Mouse (Mus musculus): ENCODE measurements around the gene Gpr31b. TPM values are rescaled to one million over a fixed set of nuclear protein-coding genes. Genes with fewer than 3 reads are reported as not detected.
A peak's percentile ranks its signal among the peaks of the same experiment; 100 is the strongest.
"Not testable (repeated sequence)": the region's sequence is repeated elsewhere in the genome, so short reads cannot be mapped to it uniquely, and the experiment has no call there.

The Gpr31b gene
- polyA plus RNA-seq, 1 experiment from 2014 or later = not detected

DNA sequence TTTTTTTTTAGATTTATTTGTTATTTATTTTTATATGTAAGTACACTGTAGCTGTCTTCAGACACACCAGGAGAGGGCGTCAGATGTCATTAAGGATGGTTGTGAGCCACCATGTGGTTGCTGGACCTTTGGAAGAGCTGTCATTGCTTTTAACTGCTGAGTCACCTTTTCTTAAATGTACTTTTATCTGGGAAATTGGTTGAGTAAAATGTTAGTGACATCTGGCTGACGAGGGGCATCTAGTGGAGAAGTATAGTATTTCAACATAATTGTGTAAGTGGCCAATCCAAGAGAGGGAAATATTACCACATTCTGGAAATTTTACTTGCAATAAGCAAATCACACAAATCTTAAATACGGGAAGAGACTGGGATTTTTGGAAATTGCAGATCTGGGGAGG, 42.2 kb downstream of the Gpr31b start:
- Histone ChIP-seq H3K9ac (no peak overlapping the region), H3K9me3 (no peaks in the 10 kb centered on the region), H3K4me1 (peaks cover 10% of the 10 kb centered on the region), H3K27ac (no peak overlapping the region), H3K27me3 (no peaks in the 10 kb centered on the region), H3K4me3 (no peak overlapping the region), H3K36me3 (peaks cover 31% of the 10 kb centered on the region), H3K4me2 (no peak overlapping the region)
- no peak for ATAC-seq (ENCODE audit: insufficient number of reproducible peaks, low FRiP score, low TSS enrichment, low read depth)
- 18% methylated on average over 3 of the region's 3 CpGs for WGBS

DNA sequence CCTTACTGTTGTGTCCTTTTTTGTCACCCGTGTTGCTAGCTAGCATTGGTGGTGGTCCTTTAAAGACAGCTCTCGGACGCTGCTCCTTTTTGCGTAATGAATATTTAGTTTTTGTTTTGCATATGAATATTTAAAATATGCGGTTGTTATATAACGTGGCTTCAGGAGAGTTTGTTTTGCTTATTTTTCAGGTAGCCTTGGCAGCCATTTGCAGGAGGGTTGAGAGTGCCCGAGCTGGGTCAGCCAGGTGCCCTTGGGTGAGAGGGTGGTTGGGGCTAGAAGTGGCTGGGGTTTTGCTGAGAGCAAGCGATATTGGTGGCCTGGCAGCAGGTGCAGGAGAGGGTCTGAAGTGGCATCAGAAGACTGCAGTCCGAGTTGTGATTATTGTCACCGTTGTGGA, 43.6 kb downstream of the Gpr31b start:
- Histone ChIP-seq H3K4me2 (peak overlapping the region; percentile 71), H3K9ac (peak overlapping the region; percentile 58), H3K36me3 (peaks cover 20% of the 10 kb centered on the region), H3K4me1 (peaks cover 10% of the 10 kb centered on the region), H3K27ac (peak overlapping the region; percentile 89), H3K9me3 (no peaks in the 10 kb centered on the region), H3K4me3 (peak overlapping the region; percentile 91), H3K27me3 (no peaks in the 10 kb centered on the region)
- WGBS = 7% methylated on average over 10 of the region's 10 CpGs
- no peak for ATAC-seq (ENCODE audit: insufficient number of reproducible peaks, low FRiP score, low TSS enrichment, low read depth)

DNA sequence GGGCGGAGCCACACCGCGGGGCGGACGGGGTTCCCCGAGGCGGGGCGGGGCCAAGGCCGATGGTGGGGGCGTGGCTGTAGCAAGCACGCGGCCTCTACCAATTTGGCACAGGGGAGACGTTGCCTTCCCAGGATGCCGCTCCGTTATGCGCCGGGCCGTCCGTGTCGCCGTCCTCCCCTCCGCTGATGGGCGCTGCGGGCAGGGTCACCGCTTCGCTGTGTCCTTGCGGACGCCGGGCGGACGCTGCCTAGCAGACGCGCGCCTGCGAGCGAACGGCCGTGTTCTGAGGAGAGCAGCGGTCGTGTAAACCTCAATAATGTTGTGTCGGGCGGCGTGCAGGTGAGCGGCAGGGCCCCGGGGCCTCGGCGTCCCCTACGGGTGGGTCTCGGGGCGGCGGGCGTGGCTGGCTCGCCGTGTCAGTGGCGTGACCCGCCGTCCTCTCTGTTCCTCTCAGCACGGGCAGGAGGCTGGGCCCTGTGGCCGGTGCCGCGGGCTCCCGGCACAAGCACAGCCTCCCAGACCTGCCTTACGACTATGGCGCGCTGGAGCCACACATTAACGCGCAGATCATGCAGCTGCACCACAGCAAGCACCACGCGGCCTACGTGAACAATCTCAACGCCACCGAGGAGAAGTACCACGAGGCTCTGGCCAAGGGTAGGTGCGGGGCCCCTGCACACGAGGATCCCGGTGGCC, 44.2 kb downstream of the Gpr31b start:
- Histone ChIP-seq H3K4me3 (peak overlapping the region; percentile 91), H3K27ac (peak overlapping the region; percentile 89), H3K4me2 (peak overlapping the region; percentile 71), H3K9ac (peak overlapping the region; percentile 58), H3K9me3 (no peaks in the 10 kb centered on the region), H3K36me3 (peaks cover 14% of the 10 kb centered on the region; the same call in 1 of the 2 replicates), H3K4me1 (peaks cover 10% of the 10 kb centered on the region), H3K27me3 (no peaks in the 10 kb centered on the region)
- peak; percentile 96 for ATAC-seq (ENCODE audit: insufficient number of reproducible peaks, low FRiP score, low TSS enrichment, low read depth)
- under 1% methylated on average over 75 of the region's 76 CpGs for WGBS

DNA sequence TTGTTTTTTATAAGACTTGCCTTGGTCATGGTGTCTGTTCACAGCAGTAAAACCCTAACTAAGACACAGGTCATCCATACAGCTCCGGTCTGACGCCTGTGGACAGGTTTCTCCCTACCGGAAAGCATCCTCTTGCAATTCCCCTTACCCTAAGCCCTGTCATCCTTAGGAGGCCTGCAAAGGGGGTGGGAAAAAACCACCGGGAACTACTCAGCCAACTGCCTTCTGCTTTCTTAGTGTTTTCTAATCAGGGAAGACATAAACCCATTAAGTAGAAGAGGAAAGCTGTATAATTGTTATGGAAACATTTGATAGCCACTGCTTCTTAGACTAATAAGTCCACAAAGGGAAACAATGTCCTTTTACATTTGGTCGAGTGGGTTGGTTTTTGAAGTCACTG, 45.1 kb downstream of the Gpr31b start:
- 51% methylated on average over 5 of the region's 5 CpGs for WGBS
- H3K4me1 ChIP-seq = peaks cover 10% of the 10 kb centered on the region
- H3K4me3 ChIP-seq = peak overlapping the region; percentile 91
- H3K27me3 ChIP-seq = no peaks in the 10 kb centered on the region
- H3K4me2 ChIP-seq = peak overlapping the region; percentile 71
- no peaks in the 10 kb centered on the region for H3K9me3 ChIP-seq
- H3K27ac ChIP-seq = peak overlapping the region; percentile 69; the same call in 1 of the 2 replicates
- no peak for ATAC-seq (ENCODE audit: insufficient number of reproducible peaks, low FRiP score, low TSS enrichment, low read depth)
- H3K36me3 ChIP-seq = peaks cover 5% of the 10 kb centered on the region; the same call in 1 of the 2 replicates
- H3K9ac ChIP-seq = no peak overlapping the region

DNA sequence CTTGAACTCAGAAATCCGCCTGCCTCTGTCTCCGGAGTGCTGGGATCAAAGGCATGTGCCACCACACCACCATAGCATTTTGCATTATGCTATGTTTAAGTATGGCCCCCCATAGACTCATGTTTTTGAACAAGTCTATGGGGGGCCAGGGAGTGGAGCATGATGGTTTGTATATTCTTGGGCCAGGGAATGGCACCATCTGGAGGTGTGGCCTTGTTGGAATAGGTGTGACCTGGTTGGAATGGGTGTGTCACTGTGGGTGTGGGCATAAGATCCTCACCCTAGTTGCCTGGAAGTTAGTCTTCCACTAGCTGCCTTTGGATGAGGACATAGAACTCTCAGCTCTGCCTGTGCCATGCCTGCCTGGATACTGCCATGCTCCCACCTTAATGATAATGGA, 45.5 kb downstream of the Gpr31b start, which contains the start of gene Sod2:
TSS of gene Sod2 (plus strand) at position 301 of the 400 bp plus-strand sequence.
- H3K36me3 ChIP-seq; H3K27me3 ChIP-seq; ATAC-seq (ENCODE audit: insufficient number of reproducible peaks, low FRiP score, low TSS enrichment, low read depth); H3K9me3 ChIP-seq: not testable (repeated sequence)
- Histone ChIP-seq H3K27ac (peak within 1 kb of the TSS; percentile 69), H3K9ac (peak within 1 kb of the TSS; percentile 58), H3K4me2 (peak within 1 kb of the TSS; percentile 71), H3K4me3 (peak within 1 kb of the TSS; percentile 91), H3K4me1 (peaks cover 10% of the 10 kb centered on the region)
- WGBS = 93% methylated on average over 2 of the region's 2 CpGs

DNA sequence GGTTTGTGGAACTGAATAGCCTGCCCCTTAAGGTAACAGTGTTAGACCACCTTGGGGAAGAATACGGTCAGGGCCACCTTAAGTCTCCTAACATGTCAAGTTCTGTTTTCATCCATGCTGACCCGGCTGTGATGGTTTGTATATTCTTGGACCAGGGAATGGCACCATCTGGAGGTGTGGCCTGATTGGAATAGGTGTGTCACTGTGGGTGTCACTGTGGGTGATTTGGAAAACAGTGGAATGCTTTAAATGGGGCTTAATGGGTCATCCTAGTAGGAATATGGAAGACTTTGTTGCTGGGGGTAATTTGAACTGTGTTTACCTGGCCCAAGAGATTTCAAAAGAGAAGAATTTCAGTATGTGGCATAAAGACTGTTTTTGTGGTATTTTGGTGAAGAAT, 47.7 kb downstream of the Gpr31b start:
- 68% methylated on average over 2 of the region's 2 CpGs for WGBS
- ATAC-seq (ENCODE audit: insufficient number of reproducible peaks, low FRiP score, low TSS enrichment, low read depth); H3K27ac ChIP-seq; H3K9me3 ChIP-seq; H3K4me3 ChIP-seq; H3K9ac ChIP-seq; H3K36me3 ChIP-seq; H3K4me2 ChIP-seq; H3K27me3 ChIP-seq: not testable (repeated sequence)
- H3K4me1 ChIP-seq = peaks cover 10% of the 10 kb centered on the region

DNA sequence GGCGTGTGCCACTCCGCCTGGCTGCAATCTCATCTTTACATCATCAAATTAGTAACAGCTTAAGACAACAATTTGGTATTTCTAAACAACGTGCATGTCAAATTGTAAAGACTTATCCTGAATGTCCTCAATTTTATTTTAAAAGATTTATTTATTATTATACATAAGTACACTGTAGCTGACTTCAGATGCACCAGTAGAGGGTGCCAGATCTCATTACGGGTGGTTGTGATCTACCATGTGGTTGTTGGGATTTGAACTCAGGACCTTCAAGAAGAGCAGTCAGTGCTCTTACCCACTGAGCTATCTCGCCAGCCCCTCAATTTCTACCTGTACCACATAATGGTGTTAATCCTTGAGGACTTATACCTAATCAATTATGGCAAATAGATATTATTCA, 49.9 kb downstream of the Gpr31b start:
- 89% methylated on average over 5 of the region's 5 CpGs for WGBS
- H3K36me3 ChIP-seq, H3K4me2 ChIP-seq: not testable (repeated sequence)

More for the DNA sequence above, 49.9 kb downstream of the Gpr31b start:
- H3K27ac ChIP-seq; ATAC-seq (ENCODE audit: insufficient number of reproducible peaks, low FRiP score, low TSS enrichment, low read depth); H3K4me1 ChIP-seq; H3K27me3 ChIP-seq; H3K9ac ChIP-seq; H3K9me3 ChIP-seq; H3K4me3 ChIP-seq: not testable (repeated sequence)

Other genes with a start within 250 kb of the Gpr31b start
- 0.92 and 1.5 TPM in 2 replicates for gene Mas1, start 184.2 kb downstream of the Gpr31b start, polyA plus RNA-seq (2015; fragmentation: Nextera tagmentation; extraction: Ambion mirVana)
- 0.17 and 0.29 TPM in 2 replicates for gene Mrgprh, start 176.3 kb downstream of the Gpr31b start, polyA plus RNA-seq (2015; fragmentation: Nextera tagmentation; extraction: Ambion mirVana)
- 1.6 and 2.2 TPM in 2 replicates for gene Pnldc1, start 142.1 kb downstream of the Gpr31b start, polyA plus RNA-seq (2015; fragmentation: Nextera tagmentation; extraction: Ambion mirVana)
- 354 and 369 TPM in 2 replicates for gene Tcp1, start 136.6 kb downstream of the Gpr31b start, polyA plus RNA-seq (2015; fragmentation: Nextera tagmentation; extraction: Ambion mirVana)
- gene Mrpl18, start 136.0 kb downstream of the Gpr31b start, polyA plus RNA-seq (2015; fragmentation: Nextera tagmentation; extraction: Ambion mirVana) = 132 and 136 TPM in 2 replicates
- 0.63 and 0.72 TPM in 2 replicates for gene Acat3, start 111.7 kb downstream of the Gpr31b start, polyA plus RNA-seq (2015; fragmentation: Nextera tagmentation; extraction: Ambion mirVana)
- 128 and 133 TPM in 2 replicates for gene Acat2, start 91.5 kb downstream of the Gpr31b start, polyA plus RNA-seq (2015; fragmentation: Nextera tagmentation; extraction: Ambion mirVana)
- gene Wtap, start 58.1 kb downstream of the Gpr31b start, polyA plus RNA-seq (2015; fragmentation: Nextera tagmentation; extraction: Ambion mirVana) = 106 and 124 TPM in 2 replicates
- gene Sod2, start 45.5 kb downstream of the Gpr31b start, polyA plus RNA-seq (2015; fragmentation: Nextera tagmentation; extraction: Ambion mirVana) = 89.2 and 111 TPM in 2 replicates
- 0.10 TPM in 1 of 2 replicates, not detected in the other for gene Tcp10b, start 8.8 kb upstream of the Gpr31b start, polyA plus RNA-seq (2015; fragmentation: Nextera tagmentation; extraction: Ambion mirVana)
- 0.08 and 0.14 TPM in 2 replicates for gene Unc93a, start 79.5 kb upstream of the Gpr31b start, polyA plus RNA-seq (2015; fragmentation: Nextera tagmentation; extraction: Ambion mirVana)
- not detected in 2 replicates for gene Smok2a, start 168.9 kb upstream of the Gpr31b start, polyA plus RNA-seq (2015; fragmentation: Nextera tagmentation; extraction: Ambion mirVana)
- not detected in 2 replicates for gene Smok2b, start 178.0 kb upstream of the Gpr31b start, polyA plus RNA-seq (2015; fragmentation: Nextera tagmentation; extraction: Ambion mirVana)